Mouse (Mus musculus) lung, adult 2 months (tissue): ENCODE measurements around the gene Nadsyn1. TPM values are rescaled to one million over a fixed set of nuclear protein-coding genes. Genes with fewer than 3 reads are reported as not detected.
A peak's percentile ranks its signal among the peaks of the same experiment; 100 is the strongest.

Source experiments
- DNase-seq: peaks from one replicate; pipeline ENCODE4 v3.0.0; 2022
- H3K4me1 ChIP-seq: fragments of 200-500 bp; 2 replicates; pipeline ENCODE4 v1.6.1; 2011; ENCODE audit warnings: low read length; ENCODE audit not compliant: control insufficient read depth, insufficient read depth
- H3K4me3 ChIP-seq: fragments of 200-500 bp; replicated peaks from 2 replicates; pipeline ENCODE3; 2011; ENCODE audit warnings: low read depth, mild to moderate bottlenecking, control low read depth, low read length; ENCODE audit errors: extremely low read depth
- CTCF ChIP-seq: fragments of 200-500 bp; IDR thresholded peaks from 2 replicates; pipeline ENCODE4 v1.5.1; 2011; ENCODE audit warnings: mild to moderate bottlenecking, low read length, control low read depth; ENCODE audit not compliant: insufficient read depth
- POLR2A ChIP-seq: fragments of 200-500 bp; IDR thresholded peaks from 2 replicates; pipeline ENCODE4 v1.6.1; 2011; ENCODE audit warnings: low read depth, mild to moderate bottlenecking, control low read depth, low read length, borderline replicate concordance; ENCODE audit errors: extremely low read depth
- WGBS: fragments of 180-500 bp; shearing (Covaris S2); methylation state at CpG from one replicate; pipeline ENCODE4 v1.1.7; 2018; 5-methylcytosine and 5-hydroxymethylcytosine counted together
- polyA plus RNA-seq: library from polyadenylated mRNA; depleted of rRNA; stranded (reverse); fragments of >200 nt; gene quantifications from 2 replicates; pipeline ENCODE4 v1.2.3, GENCODE M21; 2012

The Nadsyn1 gene
- polyA plus RNA-seq, 1 experiment: 10.7 TPM

GRCm38 (mm10) chr7:143834316-143834715 is 11.7 kb upstream of the Nadsyn1 start:
- Histone ChIP-seq H3K4me3 (no peak overlapping the region), H3K4me1 (0 out of 2 replicates have a peak, but pooled peaks cover 2% of the 10 kb centered on the region)
- no peak for DNase-seq
- TF ChIP-seq POLR2A: no peak
- WGBS: 81% methylated on average over 2 of the region's 2 CpGs

- no peak for DNase-seq
- WGBS: 79% methylated on average over 6 of the region's 6 CpGs
- Histone ChIP-seq H3K4me3 (no peak overlapping the region), H3K4me1 (0 out of 2 replicates have a peak, but pooled peaks cover 2% of the 10 kb centered on the region)
- TF ChIP-seq POLR2A (no peak), CTCF (no peak)
These were observed 11.0 kb upstream of the Nadsyn1 start for GRCm38 (mm10) chr7:143833581-143834190.

GRCm38 (mm10) chr7:143832611-143833010 is 10.0 kb upstream of the Nadsyn1 start:
- 0 out of 2 replicates have a peak, but pooled peaks cover 2% of the 10 kb centered on the region for H3K4me1 ChIP-seq
- TF ChIP-seq POLR2A (no peak), CTCF (no peak)
- no peak overlapping the region for H3K4me3 ChIP-seq
- 86% methylated on average over 2 of the region's 2 CpGs for WGBS
- DNase-seq: no peak

GRCm38 (mm10) chr7:143832196-143832595 is 9.5 kb upstream of the Nadsyn1 start:
- Histone ChIP-seq H3K4me3 (no peak overlapping the region), H3K4me1 (0 out of 2 replicates have a peak, but pooled peaks cover 2% of the 10 kb centered on the region)
- no peak for TF ChIP-seq CTCF
- no peak for TF ChIP-seq POLR2A
- DNase-seq: no peak
- 62% methylated on average over 8 of the region's 8 CpGs for WGBS

GRCm38 (mm10) chr7:143830399-143830798 is 7.8 kb upstream of the Nadsyn1 start:
- TF ChIP-seq CTCF (no peak), POLR2A (no peak)
- no peak for DNase-seq
- Histone ChIP-seq H3K4me3 (peak overlapping the region; percentile 67), H3K4me1 (0 out of 2 replicates have a peak, but pooled peaks cover 2% of the 10 kb centered on the region)
- WGBS: 7% methylated on average over 6 of the region's 6 CpGs

GRCm38 (mm10) chr7:143829504-143830331 is 7.1 kb upstream of the Nadsyn1 start:
- peak; percentile 66 for TF ChIP-seq CTCF
- TF ChIP-seq POLR2A: peak; percentile 62; the same call in 1 of the 2 replicates
- H3K4me1 ChIP-seq: 0 out of 2 replicates have a peak, but pooled peaks cover 2% of the 10 kb centered on the region
- peak overlapping the region; percentile 96 for H3K4me3 ChIP-seq
- WGBS: under 1% methylated on average over 37 of the region's 37 CpGs
- DNase-seq: peak; percentile 92

- DNase-seq: no peak
- H3K4me1 ChIP-seq: 0 out of 2 replicates have a peak, but pooled peaks cover 2% of the 10 kb centered on the region
- WGBS: 85% methylated on average over 2 of the region's 2 CpGs
- TF ChIP-seq POLR2A (no peak), CTCF (no peak)
- no peak overlapping the region for H3K4me3 ChIP-seq
These were observed 4.3 kb upstream of the Nadsyn1 start for GRCm38 (mm10) chr7:143826985-143827384.

GRCm38 (mm10) chr7:143823266-143823605 is 587 bp upstream of the Nadsyn1 start:
- no peaks in the 10 kb centered on the region for H3K4me1 ChIP-seq
- DNase-seq: no peak
- 83% methylated on average over 4 of the region's 4 CpGs for WGBS
- TF ChIP-seq POLR2A: no peak
- TF ChIP-seq CTCF: no peak
- H3K4me3 ChIP-seq: peak overlapping the region; percentile 31

- H3K4me3 ChIP-seq: no peak overlapping the region
- no peak for DNase-seq
- WGBS: 89% methylated on average over 2 of the region's 2 CpGs
- TF ChIP-seq CTCF: no peak
- TF ChIP-seq POLR2A: no peak
- no peaks in the 10 kb centered on the region for H3K4me1 ChIP-seq
These were observed 1.4 kb downstream of the Nadsyn1 start for GRCm38 (mm10) chr7:143821241-143821640.

GRCm38 (mm10) chr7:143819201-143819600 is 3.4 kb downstream of the Nadsyn1 start:
- H3K4me1 ChIP-seq: no peaks in the 10 kb centered on the region
- no peak for DNase-seq
- H3K4me3 ChIP-seq: no peak overlapping the region
- TF ChIP-seq POLR2A (no peak), CTCF (no peak)
- WGBS: 72% methylated on average over 4 of the region's 4 CpGs

GRCm38 (mm10) chr7:143808909-143809308 is 13.7 kb downstream of the Nadsyn1 start:
- TF ChIP-seq POLR2A (no peak), CTCF (peak; percentile 44)
- no peak overlapping the region for H3K4me3 ChIP-seq
- no peaks in the 10 kb centered on the region; the same call in 1 of the 2 replicates for H3K4me1 ChIP-seq
- 78% methylated on average over 1 of the region's 1 CpGs for WGBS
- no peak for DNase-seq
